Mouse (Mus musculus): Measurements from ENCODE around the gene Ptprcap. TPM values are rescaled to one million over a fixed set of nuclear protein-coding genes. Genes with fewer than 3 reads are reported as not detected.

The Ptprcap gene
- total RNA-seq, 2 experiments from 2014 or later: 1.3 to 2.5 TPM

- peak in 1 of 2 experiments; percentile 3 for DNase-seq (ENCODE audit: low spot score in 2 of 2)
Observed at GRCm38 (mm10) chr19:4164100-4164499, 10.7 kb downstream of the Ptprcap start.

GRCm38 (mm10) chr19:4164721-4165120, 11.3 kb downstream of the Ptprcap start:
- DNase-seq (ENCODE audit: low spot score in 2 of 2): peak in 1 of 2 experiments; percentile 10

- no peak for DNase-seq (ENCODE audit: low spot score in 2 of 2)
Observed at GRCm38 (mm10) chr19:4166678-4167476, 13.5 kb downstream of the Ptprcap start.

DNA sequence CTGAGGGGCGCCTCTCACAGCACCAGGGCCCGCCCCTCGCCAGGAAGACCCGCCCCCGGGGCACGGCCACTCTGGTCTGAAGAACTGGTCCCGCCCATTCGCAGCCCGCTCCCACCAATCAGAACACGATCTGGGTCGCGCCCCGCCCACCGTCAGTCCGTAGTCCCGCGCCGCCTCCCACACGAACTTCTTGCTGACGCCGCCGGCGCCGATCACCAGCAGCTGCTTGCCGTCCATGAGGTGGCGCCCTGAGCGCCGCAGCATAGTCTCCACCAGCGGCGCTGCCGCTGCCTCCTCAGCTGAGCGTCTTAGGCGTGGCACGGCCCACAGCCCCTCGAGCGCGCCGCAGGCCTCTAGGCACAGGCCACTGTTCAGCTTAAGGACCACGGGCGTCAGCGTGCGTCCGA, 16.0 kb downstream of the Ptprcap start:
- DNase-seq (ENCODE audit: low spot score in 2 of 2): peak; percentile 100

DNA sequence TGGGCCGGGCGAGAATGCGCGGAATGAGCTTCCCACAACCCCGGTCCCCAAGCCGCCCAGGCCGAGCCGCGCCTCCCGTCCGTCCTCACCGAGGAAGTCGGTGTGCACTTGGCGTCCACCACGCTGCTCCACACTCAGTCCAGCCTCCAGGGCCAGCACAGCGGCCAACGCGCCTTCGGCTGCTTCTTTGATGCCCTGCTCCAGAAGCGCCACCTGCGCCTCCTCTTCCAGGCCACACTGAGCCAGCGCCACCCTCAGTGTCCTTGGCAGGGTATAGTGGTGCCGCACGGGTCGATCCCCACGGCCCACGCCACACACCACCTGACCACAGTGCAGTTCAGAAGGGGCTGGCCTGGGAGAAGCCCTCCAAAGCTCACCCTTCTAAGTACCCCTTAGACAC, 16.4 kb downstream of the Ptprcap start:
- no peak for DNase-seq (ENCODE audit: low spot score in 2 of 2)

DNA sequence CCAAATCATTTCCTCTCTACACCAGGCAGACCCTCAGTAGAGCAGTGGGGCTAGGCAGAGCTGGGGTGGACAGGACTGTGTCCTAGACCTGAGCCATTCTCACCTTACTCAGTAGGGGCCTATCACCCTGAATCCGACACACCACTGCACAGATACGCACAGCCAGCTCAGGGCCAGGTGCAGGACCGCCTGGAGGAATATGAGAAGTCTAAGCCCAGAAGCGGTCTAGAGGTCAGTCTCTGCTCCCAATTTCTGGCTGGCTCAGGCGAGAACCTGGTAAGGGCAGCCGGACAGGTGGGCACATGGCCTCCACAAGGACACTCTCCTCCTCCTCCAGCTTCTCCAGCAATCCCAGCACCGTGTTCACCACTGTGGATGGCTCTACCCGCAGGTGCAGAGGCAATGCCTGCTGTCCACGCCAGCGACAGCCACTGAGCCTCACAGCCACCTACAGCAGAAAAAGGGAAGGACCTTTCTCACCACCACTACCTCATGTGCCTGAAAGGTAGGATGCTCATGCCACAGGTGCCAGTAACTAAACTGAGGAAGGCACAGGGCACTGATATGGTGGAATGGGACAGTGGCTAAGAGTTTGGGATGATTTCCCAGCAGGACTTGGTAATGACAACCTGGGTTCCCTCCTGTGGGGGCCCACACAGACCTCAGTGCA, 17.5 kb downstream of the Ptprcap start:
- peak in 1 of 2 experiments; percentile 4 for DNase-seq (ENCODE audit: low spot score in 2 of 2)

DNA sequence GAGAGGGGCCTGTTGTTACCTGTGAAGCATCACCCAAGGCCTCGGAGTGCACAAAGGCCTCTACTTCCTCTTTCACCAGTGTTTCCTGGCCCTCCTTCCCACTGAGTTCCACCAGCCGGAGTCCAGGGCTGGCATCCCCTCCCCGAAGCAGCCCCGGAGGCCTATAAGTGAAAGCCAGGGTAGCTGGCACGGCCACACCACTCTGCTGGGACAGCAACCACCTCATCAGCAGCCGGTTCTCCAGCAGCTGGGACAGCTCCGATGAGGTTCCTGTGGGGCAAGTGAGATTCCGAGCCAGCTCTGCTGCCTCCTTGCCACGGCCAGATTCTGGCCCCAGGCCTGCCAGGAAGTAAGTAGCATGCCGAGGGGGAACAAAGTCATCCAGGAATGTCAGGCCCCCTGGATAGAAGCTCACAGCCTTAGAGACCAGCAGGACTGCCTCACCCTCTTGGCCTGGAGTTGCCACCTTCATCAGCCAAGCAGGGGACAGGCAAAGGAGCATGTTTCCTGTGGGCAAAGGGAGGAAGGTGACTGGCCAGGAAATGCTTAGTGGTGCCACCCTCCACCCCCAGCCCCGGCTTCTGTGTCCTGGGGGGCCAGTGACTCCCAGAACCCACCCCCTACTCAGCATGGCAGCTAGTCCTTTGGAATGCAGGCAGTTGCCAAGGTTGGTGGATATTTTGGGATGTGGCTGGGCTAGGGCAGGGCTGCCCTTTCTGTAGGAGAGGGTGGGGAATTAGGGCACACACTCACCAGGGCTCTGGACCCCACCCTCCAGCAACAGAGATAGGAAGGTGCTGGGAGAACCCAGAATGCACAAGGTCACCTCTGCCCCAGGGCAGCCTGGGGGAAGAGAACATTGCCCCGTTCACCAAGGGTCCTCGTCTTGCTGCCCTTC, 18.2 kb downstream of the Ptprcap start:
- DNase-seq (ENCODE audit: low spot score in 2 of 2): peak in 1 of 2 experiments; percentile 4

GRCm38 (mm10) chr19:4172925-4173324, 19.5 kb downstream of the Ptprcap start:
- no peak for DNase-seq (ENCODE audit: low spot score in 2 of 2)

DNA sequence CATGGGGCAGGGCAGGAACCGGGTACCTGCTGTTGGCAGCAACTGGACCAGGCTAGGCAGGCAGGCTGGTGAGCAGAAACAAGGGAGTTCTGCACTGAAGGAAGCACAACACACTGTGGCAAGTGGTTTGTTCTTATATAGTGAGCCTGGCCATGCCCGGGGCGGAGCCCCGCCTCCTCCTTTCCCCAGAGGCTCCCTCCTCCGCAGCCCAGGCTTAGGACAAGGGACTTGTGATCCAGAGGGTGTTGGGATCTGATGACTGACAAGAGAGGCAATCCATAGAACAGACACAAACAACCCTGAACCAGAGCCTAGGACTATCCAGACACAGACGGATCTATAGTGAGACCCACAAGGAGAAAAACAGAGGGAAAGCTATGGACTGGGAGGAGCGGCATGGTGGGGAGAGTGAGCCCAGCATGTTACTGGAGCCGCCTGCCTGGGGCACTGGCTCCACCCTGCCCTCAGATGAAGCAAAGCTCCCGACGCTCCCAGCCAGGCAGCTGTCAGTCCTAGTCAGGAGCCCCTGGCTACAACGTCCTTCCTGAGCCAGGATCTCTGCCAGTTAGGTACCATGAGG, 22.1 kb downstream of the Ptprcap start, which contains the start of gene Carns1:
Gene Carns1, minus strand, starts transcription at position 112 of the 580 bp plus-strand sequence.
- no peak for DNase-seq (ENCODE audit: low spot score in 2 of 2)

DNA sequence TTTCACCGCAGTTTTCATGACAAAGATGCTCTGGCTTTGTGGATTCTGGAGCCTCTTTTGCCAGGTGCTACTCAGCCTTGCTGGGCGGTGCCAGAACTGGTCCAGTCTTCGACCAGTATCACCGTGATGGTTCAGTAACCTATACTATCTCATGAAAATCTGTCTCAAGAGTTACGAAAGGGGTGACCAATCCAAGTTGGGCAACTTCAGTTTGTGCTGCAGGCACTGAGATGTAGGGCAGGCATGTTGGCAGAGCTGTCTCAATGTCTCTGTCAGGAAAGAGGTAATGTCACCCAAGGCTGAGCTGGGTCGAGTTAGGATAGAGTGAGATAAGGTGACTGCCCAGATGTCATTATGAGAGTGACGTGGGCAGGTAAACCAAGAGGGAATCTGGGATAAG, 27.0 kb downstream of the Ptprcap start:
- no peak for DNase-seq (ENCODE audit: low spot score in 2 of 2)

GRCm38 (mm10) chr19:4181892-4182291, 28.5 kb downstream of the Ptprcap start:
- peak in 1 of 2 experiments; percentile 63 for DNase-seq (ENCODE audit: low spot score in 2 of 2)

DNA sequence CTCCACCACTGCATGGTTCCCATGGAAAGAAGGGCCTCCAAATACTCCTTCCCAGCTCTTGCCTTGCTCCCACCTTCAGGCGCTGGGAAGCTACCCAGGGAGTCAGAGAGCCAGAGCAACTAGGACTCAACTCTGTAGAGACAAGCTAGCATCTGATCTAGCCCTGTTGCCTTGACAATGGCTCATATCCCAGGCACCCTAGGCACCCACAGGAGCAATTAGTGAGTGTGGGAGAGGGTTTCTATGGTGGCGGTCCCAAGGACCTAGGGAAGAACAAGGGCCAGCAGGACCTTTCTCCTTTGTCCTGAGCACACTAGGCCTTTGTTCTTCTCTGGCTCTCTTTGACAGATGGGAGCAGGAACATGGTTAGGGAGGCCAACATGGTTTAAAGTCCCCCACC, 30.3 kb downstream of the Ptprcap start:
- peak in 1 of 2 experiments; percentile 32 for DNase-seq (ENCODE audit: low spot score in 2 of 2)

DNA sequence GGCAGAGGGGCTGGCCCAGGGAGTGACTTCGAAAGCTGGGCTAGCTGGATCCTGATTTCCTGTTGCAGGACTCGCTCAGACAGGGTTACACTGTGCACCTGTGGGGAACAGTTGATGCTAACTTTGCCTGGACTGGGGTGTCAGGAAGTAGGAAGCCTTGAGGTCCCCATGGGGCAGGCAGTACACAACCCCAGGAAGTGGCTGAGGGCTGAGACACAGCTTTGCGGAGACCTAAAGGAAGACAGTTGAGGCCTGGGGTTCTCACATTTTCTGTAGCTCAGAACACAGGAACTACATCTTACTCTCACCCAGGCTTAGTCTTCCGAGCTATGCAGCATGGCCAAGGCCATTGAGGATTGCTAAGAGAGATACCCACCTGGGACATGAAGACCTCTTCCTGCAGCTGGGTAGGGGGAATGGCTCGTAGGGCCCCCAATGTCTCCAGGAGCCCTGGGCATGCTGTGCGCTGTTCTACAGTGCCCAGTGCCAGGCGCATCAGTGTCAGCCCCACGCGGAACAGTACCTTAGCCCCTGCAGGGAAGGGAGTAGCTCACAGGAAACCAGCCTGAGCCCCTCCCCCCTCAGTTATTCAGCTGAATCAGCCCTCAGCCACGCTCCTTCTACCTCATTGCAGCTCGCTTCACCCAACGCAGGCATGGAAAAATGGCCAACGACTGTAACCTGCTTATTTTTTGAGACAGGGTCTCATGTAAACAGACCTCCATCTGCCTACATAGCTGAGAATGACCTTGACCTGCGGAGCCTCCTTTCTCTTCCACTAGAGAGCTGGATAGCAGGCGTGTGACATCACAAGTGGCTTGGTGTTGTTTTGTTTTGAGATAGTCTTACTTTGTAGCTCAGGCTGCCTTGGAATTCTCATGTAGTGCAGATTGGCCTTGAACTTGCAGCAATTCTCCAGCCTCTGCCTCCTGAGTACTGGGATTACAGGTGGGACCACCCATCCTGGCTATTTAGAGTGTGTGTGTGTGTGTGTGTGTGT, 31.9 kb downstream of the Ptprcap start:
- no peak for DNase-seq (ENCODE audit: low spot score in 2 of 2)

- no peak for DNase-seq (ENCODE audit: low spot score in 2 of 2)
Observed at GRCm38 (mm10) chr19:4187303-4187702, 33.9 kb downstream of the Ptprcap start.

- no peak for DNase-seq (ENCODE audit: low spot score in 2 of 2)
Observed at GRCm38 (mm10) chr19:4189051-4189620, 35.7 kb downstream of the Ptprcap start.

- DNase-seq (ENCODE audit: low spot score in 2 of 2): peak in 1 of 2 experiments; percentile 19
Observed at GRCm38 (mm10) chr19:4190831-4191334, 37.5 kb downstream of the Ptprcap start, which contains the start of gene Tbc1d10c. Gene Tbc1d10c (minus strand): TSS chr19:4191284.

GRCm38 (mm10) chr19:4191528-4192250, 38.3 kb downstream of the Ptprcap start, which contains the start of gene Ppp1ca:
Gene Ppp1ca (plus strand): TSS chr19:4192065.
- peak; percentile 96 to 97 for DNase-seq (ENCODE audit: low spot score in 2 of 2)
